Mouse (Mus musculus) midbrain, embryonic 16.5 days (tissue): ENCODE results near the gene Siglecg. TPM values are rescaled to one million over a fixed set of nuclear protein-coding genes. Genes with fewer than 3 reads are reported as not detected.

Experiments
- ATAC-seq: fragments of 200-750 bp; cut with Nextera tagmentation; 2 replicates; pipeline ENCODE4 v1.8.0; 2017; ENCODE audit warnings: moderate TSS enrichment
- H3K27ac ChIP-seq: fragments of 300-500 bp; sonication (generic); 2 replicates; pipeline ENCODE4 v1.5.1; 2014; ENCODE audit warnings: mild to moderate bottlenecking, low read length, mixed read lengths
- H3K27me3 ChIP-seq: fragments of 300-500 bp; sonication (generic); 2 replicates; pipeline ENCODE4 v1.6.1; 2014; ENCODE audit warnings: low read depth, low read length, mixed read lengths; ENCODE audit not compliant: control insufficient read depth, insufficient read depth
- H3K36me3 ChIP-seq: fragments of 300-500 bp; sonication (generic); 2 replicates; pipeline ENCODE4 v1.6.1; 2014; ENCODE audit warnings: mild to moderate bottlenecking, low read length, moderate library complexity, mixed read lengths; ENCODE audit not compliant: control insufficient read depth, insufficient read depth
- H3K4me1 ChIP-seq: fragments of 300-500 bp; sonication (generic); 2 replicates; pipeline ENCODE4 v1.6.1; 2014; ENCODE audit warnings: mild to moderate bottlenecking, low read length, mixed read lengths; ENCODE audit not compliant: control insufficient read depth, insufficient read depth
- H3K4me2 ChIP-seq: fragments of 300-500 bp; sonication (generic); 2 replicates; pipeline ENCODE4 v1.6.1; 2014; ENCODE audit warnings: mild to moderate bottlenecking, low read length, mixed read lengths
- H3K4me3 ChIP-seq: fragments of 300-500 bp; sonication (generic); 2 replicates; pipeline ENCODE4 v1.5.1; 2014; ENCODE audit warnings: low read depth, mild to moderate bottlenecking, low read length, moderate library complexity, mixed read lengths
- H3K9ac ChIP-seq: fragments of 300-500 bp; sonication (generic); 2 replicates; pipeline ENCODE4 v1.6.1; 2014; ENCODE audit warnings: low read depth, low read length, mixed read lengths
- H3K9me3 ChIP-seq: fragments of 300-500 bp; sonication (generic); replicated peaks from 2 replicates; pipeline ENCODE4 v1.6.1; 2014; ENCODE audit warnings: mild to moderate bottlenecking, low read length, mixed read lengths; ENCODE audit not compliant: control insufficient read depth, poor library complexity, severe bottlenecking
- whole genome bisulfite sequencing: fragments of 180-500 bp; shearing (Covaris S2); extraction: QIAGEN DNeasy Blood & Tissue Kit; methylation state at CpG from one replicate; pipeline ENCODE4 v1.1.7; 2014; 5-methylcytosine and 5-hydroxymethylcytosine counted together
- polyA plus RNA-seq: library from polyadenylated mRNA; unstranded; fragments of >200 nt; fragmentation: Nextera tagmentation; extraction: Ambion mirVana; gene quantifications from 2 replicates; pipeline ENCODE4 v1.2.1, GENCODE M21; 2015

Gene Siglecg
- polyA plus RNA-seq = not detected in 2 replicates

- no peak within 1 kb of the TSS for H3K4me2 ChIP-seq
- H3K27me3 ChIP-seq = no peaks in the 10 kb centered on the region
- no peaks in the 10 kb centered on the region for H3K36me3 ChIP-seq
- no peak within 1 kb of the TSS for H3K4me3 ChIP-seq
- H3K4me1 ChIP-seq = no peaks in the 10 kb centered on the region
- no peak within 1 kb of the TSS for H3K27ac ChIP-seq
- WGBS = 83% methylated on average over 4 of the region's 4 CpGs
- ATAC-seq = no peak
- no peak within 1 kb of the TSS for H3K9ac ChIP-seq
- no peaks in the 10 kb centered on the region for H3K9me3 ChIP-seq
These were observed at the start of gene Siglecg for GRCm38 (mm10) chr7:43408131-43408553. Siglecg (plus strand) TSS chr7:43408204.

- Histone ChIP-seq H3K27ac (no peak overlapping the region), H3K36me3 (no peaks in the 10 kb centered on the region), H3K27me3 (no peaks in the 10 kb centered on the region), H3K4me3 (no peak overlapping the region), H3K4me1 (no peaks in the 10 kb centered on the region), H3K9ac (no peak overlapping the region), H3K4me2 (no peak overlapping the region), H3K9me3 (no peaks in the 10 kb centered on the region)
- WGBS = 86% methylated on average over 3 of the region's 3 CpGs
- no peak for ATAC-seq
These were observed 49.4 kb upstream of the Siglecg start for GRCm38 (mm10) chr7:43358556-43358955.

DNA sequence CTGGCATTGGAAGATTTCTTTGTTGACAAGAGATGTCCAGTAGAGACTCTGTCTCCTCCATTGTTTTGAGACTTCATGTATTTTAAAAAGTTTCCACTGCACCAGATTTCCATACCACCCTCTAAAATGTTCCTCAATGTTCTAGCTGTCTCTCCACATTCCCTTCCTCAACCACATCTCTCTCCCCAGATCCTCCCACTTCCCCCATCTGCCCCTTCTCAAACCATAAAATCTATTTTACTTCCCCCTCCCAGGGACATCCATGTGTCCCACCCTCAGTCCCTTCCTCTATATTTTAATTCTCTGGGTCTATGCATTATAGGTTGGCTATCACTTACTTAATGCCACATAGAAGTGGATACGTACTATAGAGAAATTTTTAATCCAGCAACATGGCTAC lies 46.6 kb upstream of the Siglecg start:
- Histone ChIP-seq H3K9me3 (no peaks in the 10 kb centered on the region), H3K27ac (no peak overlapping the region), H3K4me1 (no peaks in the 10 kb centered on the region), H3K4me3 (no peak overlapping the region), H3K9ac (no peak overlapping the region), H3K36me3 (no peaks in the 10 kb centered on the region), H3K4me2 (no peak overlapping the region), H3K27me3 (no peaks in the 10 kb centered on the region)
- no peak for ATAC-seq
- 97% methylated on average over 1 of the region's 1 CpGs for WGBS

DNA sequence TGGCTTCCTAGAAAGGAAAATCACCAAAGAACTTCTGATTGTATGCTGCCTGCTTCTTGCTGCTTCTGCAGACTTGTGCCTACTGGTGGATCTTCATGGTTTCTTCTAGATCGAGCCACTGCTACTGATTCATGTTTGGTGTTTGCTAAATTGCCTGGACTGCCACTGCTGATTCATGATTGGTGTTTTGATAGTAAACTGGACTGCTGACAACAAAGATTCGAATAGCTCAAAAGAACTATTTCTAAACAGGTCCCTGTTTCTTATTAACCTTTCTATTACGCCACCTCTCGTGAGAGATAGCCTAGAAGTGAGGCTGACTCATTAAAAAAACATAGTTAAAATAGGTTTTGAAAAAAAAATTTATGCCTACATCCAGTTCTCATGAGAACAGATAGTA lies 46.0 kb upstream of the Siglecg start:
- no peak overlapping the region for H3K27ac ChIP-seq
- no peaks in the 10 kb centered on the region for H3K4me1 ChIP-seq
- WGBS = 76% methylated on average over 4 of the region's 4 CpGs
- no peaks in the 10 kb centered on the region for H3K27me3 ChIP-seq
- H3K4me2 ChIP-seq = no peak overlapping the region
- H3K9me3 ChIP-seq = no peaks in the 10 kb centered on the region
- no peak for ATAC-seq
- H3K4me3 ChIP-seq = no peak overlapping the region
- no peak overlapping the region for H3K9ac ChIP-seq
- H3K36me3 ChIP-seq = no peaks in the 10 kb centered on the region

DNA sequence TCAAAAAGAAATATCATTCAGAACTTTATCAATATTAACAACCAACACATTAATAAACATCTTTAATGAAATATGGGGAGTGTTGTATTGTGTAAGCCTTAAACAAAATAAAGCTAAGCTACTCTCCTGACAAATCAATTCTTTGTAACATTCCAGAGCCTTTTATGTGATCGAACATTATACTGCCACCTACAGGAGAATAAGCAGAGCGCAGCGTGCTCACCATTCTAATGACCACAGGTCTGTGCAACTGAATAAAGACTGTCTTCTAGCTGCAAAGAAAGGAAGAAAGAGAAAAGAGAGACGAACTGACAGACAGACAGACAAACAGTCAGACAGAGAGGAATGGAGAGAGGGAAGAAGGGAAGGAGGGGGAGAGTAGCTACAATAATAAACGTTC lies 29.8 kb upstream of the Siglecg start:
- Histone ChIP-seq H3K4me1 (no peaks in the 10 kb centered on the region), H3K36me3 (no peaks in the 10 kb centered on the region), H3K9me3 (no peaks in the 10 kb centered on the region), H3K4me2 (no peak overlapping the region), H3K27ac (no peak overlapping the region), H3K4me3 (no peak overlapping the region), H3K9ac (no peak overlapping the region), H3K27me3 (no peaks in the 10 kb centered on the region)
- 17% methylated on average over 5 of the region's 5 CpGs for WGBS
- no peak for ATAC-seq

DNA sequence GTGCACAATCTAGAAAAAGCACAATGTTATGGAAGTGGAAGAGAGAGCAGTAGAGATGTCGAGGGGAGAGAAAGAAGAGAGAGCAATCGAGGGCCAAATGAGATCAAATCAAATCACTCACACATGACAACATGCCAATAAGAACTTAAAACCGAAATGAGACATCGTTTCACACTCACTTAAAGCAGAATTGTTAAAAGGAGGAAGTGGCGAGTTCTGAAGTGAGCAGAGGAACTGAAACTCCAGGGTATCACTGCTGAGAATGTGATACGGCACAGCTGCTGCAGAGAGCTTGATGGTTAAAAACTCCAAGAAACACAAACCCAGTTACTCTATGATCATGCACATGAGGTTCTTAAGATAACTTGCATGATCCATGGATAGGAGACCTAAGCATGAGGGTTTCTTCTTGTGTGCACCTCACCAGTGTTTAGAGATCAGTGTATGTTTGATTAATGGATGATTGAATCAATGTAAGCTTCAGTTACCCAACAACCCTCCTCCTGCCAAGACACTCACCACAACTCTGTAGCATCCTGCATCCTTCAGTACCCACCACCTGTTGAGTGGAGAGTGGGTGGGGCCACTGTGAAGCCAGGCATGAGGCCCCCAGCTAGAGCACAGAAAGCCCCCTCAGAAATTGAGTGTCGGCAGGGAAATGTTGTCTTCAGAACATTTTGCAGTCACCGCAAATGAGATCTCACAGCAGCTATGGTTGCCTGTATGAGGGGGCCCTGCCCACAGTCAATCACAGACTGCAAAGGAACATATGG lies 15.5 kb upstream of the Siglecg start:
- H3K4me1 ChIP-seq = no peaks in the 10 kb centered on the region
- 88% methylated on average over 8 of the region's 8 CpGs for WGBS
- ATAC-seq = no peak

GRCm38 (mm10) chr7:43399501-43399900 lies 8.5 kb upstream of the Siglecg start:
- Histone ChIP-seq H3K4me1 (no peaks in the 10 kb centered on the region), H3K4me3 (no peak overlapping the region), H3K9me3 (no peaks in the 10 kb centered on the region), H3K4me2 (no peak overlapping the region), H3K36me3 (no peaks in the 10 kb centered on the region), H3K9ac (no peak overlapping the region), H3K27me3 (no peaks in the 10 kb centered on the region), H3K27ac (no peak overlapping the region)
- 73% methylated on average over 2 of the region's 2 CpGs for WGBS
- ATAC-seq = no peak

More for the DNA sequence above, 15.5 kb upstream of the Siglecg start:
- Histone ChIP-seq H3K4me3 (no peak overlapping the region), H3K9ac (no peak overlapping the region), H3K27me3 (no peaks in the 10 kb centered on the region), H3K4me2 (no peak overlapping the region), H3K36me3 (no peaks in the 10 kb centered on the region), H3K9me3 (no peaks in the 10 kb centered on the region; the same call in 1 of the 2 replicates), H3K27ac (no peak overlapping the region)

GRCm38 (mm10) chr7:43402718-43403117 lies 5.3 kb upstream of the Siglecg start:
- Histone ChIP-seq H3K36me3 (no peaks in the 10 kb centered on the region), H3K9ac (no peak overlapping the region), H3K4me3 (no peak overlapping the region), H3K27ac (no peak overlapping the region), H3K4me1 (no peaks in the 10 kb centered on the region), H3K4me2 (no peak overlapping the region), H3K27me3 (no peaks in the 10 kb centered on the region), H3K9me3 (no peaks in the 10 kb centered on the region)
- 56% methylated on average over 2 of the region's 2 CpGs for WGBS
- no peak for ATAC-seq

- ATAC-seq = no peak
- H3K27me3 ChIP-seq = no peaks in the 10 kb centered on the region
- no peak overlapping the region for H3K4me3 ChIP-seq
- WGBS = 90% methylated on average over 3 of the region's 3 CpGs
- no peak overlapping the region for H3K27ac ChIP-seq
- no peaks in the 10 kb centered on the region for H3K9me3 ChIP-seq
- H3K4me1 ChIP-seq = no peaks in the 10 kb centered on the region
- no peak overlapping the region for H3K4me2 ChIP-seq
- H3K36me3 ChIP-seq = no peaks in the 10 kb centered on the region
- H3K9ac ChIP-seq = no peak overlapping the region
These were observed 431 bp upstream of the Siglecg start for GRCm38 (mm10) chr7:43407573-43407972.
